Mouse (Mus musculus) kidney, postnatal 10 days (tissue): ENCODE measurements at regions not wholly inside any gene's neighbourhood (a gene's known extent, or its start where the extent isn't known, plus 50 kb on each side); places are given as distances from the start of the nearest gene placed in this dataset.
A peak's percentile ranks its signal among the peaks of the same experiment; 100 is the strongest.

Source experiments
- DNase-seq: peaks from one replicate; pipeline ENCODE4 v3.0.0; 2021; ENCODE audit warnings: mixed read lengths

DNA sequence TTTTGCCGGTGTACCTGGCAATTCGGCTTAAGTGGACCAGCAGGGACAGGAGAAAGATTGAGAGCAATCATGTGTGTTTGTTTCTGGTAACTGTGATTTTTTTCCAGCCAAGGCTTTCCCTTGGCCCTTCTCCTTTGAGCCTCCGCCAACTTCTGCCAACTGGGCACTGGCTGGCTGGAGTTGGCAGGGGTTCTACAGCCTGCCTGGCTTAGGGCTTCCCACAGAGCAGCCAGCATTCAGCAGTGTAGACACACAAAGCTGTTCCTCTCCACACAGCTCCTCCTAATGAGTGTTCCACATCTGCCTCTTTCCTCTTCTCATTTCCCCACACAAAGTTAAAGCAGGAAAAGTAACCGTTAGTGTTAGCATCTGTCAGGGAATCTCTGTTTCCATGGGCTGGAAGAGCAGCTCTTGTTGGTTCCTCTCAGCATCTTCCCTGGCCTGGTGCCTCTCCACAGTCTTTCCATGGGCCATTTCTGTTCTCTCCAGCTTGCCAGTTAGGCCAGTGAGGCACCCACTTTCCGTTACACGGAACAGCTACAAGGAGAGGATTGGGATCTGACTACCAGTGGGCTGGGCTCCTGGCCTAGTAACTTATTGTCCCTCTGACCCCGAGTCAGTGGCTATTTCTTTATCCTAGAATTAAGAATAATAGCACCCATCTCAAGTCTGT is 68.0 kb upstream of the Rbm24 start:
- DNase-seq: peak; percentile 11

GRCm38 (mm10) chr13:46355306-46355705 is 62.9 kb upstream of the Rbm24 start:
- DNase-seq: no peak

DNA sequence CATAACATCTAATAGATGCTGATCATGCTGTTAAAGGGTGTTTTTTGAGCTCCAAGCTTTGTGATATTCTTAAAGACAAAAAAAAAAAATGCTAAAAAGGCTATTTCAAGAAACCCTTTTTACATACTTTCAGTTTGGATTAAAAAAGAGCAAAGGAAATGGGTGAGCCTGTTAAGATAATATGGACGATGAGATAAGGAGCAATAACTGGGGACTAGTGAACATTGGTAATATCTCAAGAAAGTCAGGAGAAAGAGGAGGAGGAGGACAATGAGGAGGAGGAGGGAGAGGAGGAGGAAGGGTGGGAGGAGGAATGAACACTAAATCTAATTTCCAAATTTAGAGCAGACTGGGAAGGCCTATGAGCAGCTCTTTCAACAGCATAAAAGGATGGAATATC is 62.3 kb upstream of the Rbm24 start:
- no peak for DNase-seq

DNA sequence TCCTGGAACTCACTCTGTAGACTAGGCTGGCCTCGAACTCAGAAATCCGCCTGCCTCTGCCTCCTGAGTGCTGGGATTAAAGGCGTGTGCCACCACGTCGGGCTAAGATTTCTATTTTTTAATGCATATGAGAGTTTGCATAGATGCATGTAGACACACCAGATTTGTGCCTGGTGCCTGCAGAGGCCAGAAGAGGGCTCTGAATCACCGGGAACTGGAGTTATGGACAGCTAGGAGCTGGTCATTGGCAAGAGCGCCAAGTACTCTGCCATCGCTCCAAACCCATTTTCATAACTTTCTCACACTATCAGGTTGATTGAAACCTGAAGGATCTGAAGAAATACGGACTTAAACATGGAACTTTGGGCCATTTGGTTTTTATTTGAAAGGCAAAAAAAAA is 61.2 kb upstream of the Rbm24 start:
- DNase-seq: no peak

- no peak for DNase-seq
These were observed 57.6 kb upstream of the Rbm24 start for GRCm38 (mm10) chr13:46360495-46361120.

DNA sequence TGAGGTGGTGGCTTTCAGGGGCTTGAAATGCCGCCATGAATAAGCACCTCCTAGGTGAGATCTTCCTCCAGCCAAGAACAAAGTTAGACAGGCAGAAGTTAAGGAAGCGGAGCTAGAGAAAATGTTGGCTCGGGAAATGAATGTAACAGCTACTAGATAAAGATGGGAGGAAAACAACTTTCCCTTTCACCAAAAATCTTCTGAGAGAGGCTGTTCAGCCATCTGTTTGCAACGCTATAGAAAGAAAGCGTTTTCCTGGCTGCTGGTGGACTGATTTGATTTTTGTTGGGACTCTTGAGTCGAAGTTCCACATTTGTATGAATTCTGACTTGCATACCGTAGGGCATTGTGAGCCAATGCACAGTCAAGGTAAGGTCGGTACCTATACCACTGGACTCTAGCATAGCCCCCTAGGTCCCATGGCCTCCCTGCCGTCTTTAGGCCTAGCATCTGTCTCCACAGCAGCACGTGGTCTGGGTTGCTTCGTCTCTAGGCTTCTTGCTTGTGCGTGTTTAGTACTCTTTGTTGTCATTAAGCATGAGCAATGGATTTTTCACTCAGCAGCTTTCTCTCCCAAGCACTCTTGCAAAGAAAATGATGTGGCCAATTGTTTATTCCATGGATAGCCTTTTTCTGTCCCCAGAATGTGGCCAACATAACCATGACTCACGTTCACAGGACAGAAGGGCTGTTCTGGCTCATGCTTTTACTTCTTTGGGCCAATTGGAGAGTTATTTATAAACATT is 54.6 kb upstream of the Rbm24 start:
- no peak for DNase-seq

- no peak for DNase-seq
These were observed 53.9 kb upstream of the Rbm24 start for GRCm38 (mm10) chr13:46364202-46364912.

DNA sequence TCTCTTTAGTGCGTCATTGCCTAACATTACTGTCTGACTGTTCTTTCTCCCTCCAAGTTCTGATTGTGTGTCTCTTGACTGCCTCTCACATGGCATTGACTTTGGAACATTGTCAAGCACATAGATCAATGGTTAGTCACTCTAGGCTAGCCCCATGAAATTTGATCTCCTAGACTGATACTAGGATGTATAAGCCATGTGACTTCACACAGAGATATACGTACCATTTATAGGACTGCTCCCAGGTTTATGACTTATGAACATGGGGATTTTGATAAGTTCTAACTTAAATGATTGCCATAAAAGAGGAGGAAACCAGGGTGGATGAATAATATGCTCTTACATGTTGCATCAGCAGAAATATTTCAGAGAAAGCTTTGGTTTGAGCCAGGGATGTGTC is 52.9 kb upstream of the Rbm24 start:
- DNase-seq: no peak
